ENCODE assay signal across 25 mouse cellular contexts in the genomic region with DNA sequence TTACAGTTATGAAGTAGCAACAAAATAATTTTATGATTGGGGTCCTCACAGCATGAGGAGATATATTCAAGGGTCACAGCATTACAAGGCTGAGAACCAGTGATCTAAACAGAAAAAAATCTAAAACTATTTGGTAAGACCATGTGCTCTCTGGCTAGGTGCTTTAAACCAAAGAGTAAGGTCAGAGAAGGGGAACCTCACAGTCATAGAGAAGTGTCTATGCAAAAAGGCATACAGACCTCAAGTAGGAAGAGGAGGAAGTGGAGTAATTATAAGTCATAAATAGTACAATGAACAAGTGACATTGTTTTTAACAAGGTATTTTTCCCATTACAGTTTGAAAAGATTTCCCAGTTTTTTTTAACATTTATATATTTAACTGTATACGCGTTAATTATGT.
"Had no signal": no experiment of that assay in that cellular context is flagged by ENCODE, and none has a peak within 500 bp of the region (broad histone marks: within the 10 kb centered on the region; RNA-seq: fewer than 3 reads in every experiment).

No protein-coding gene starts in this region.

- H3K9ac ChIP-seq: heart, embryonic 12.5 days; hindbrain, embryonic 13.5 days; hindbrain, embryonic 15.5 days; kidney, embryonic 15.5 days; limb, embryonic 12.5 days; liver, embryonic 13.5 days had no signal

- H3K9me3 ChIP-seq: heart, embryonic 10.5 days; heart, embryonic 12.5 days; hindbrain, embryonic 13.5 days; hindbrain, embryonic 15.5 days; kidney, embryonic 15.5 days; limb, embryonic 10.5 days; limb, embryonic 12.5 days; liver, embryonic 13.5 days had no signal

- H3K27ac ChIP-seq: heart, embryonic 10.5 days; hindbrain, embryonic 13.5 days; hindbrain, embryonic 15.5 days; hindbrain, postnatal 0 days; kidney, embryonic 15.5 days; kidney, postnatal 0 days; left cerebral cortex, adult 2 months; limb, embryonic 10.5 days; limb, embryonic 12.5 days; liver, embryonic 13.5 days had no signal

- H3K27me3 ChIP-seq: heart, embryonic 12.5 days; hindbrain, embryonic 13.5 days; hindbrain, embryonic 15.5 days; kidney, embryonic 15.5 days; limb, embryonic 12.5 days; liver, embryonic 13.5 days had no signal

- DNase-seq: gastrocnemius, postnatal 14 days; gastrocnemius, postnatal 36 days; heart, adult 18-20 months; heart, postnatal 10 days; heart, postnatal 4 days; kidney, adult 11 months; kidney, adult 2 months; kidney, adult 9 months; kidney, postnatal 14 days; kidney, postnatal 36 days; layer of hippocampus, adult 9-11 months; liver; liver, embryonic 13.5 days had no signal

- H3K4me3 ChIP-seq: heart, embryonic 10.5 days; heart, embryonic 12.5 days; hindbrain, embryonic 13.5 days; hindbrain, embryonic 15.5 days; kidney, embryonic 15.5 days; left cerebral cortex, adult 2 months; limb, embryonic 10.5 days; limb, embryonic 12.5 days; liver, embryonic 13.5 days had no signal

- ATAC-seq: hindbrain, postnatal 0 days; intestine, embryonic 16.5 days had no signal

- H3K36me3 ChIP-seq: heart, embryonic 10.5 days; heart, embryonic 12.5 days; hindbrain, embryonic 15.5 days; limb, embryonic 10.5 days; limb, embryonic 12.5 days; liver, embryonic 13.5 days had no signal

- H3K4me1 ChIP-seq: heart, embryonic 10.5 days; heart, embryonic 12.5 days; hindbrain, embryonic 13.5 days; hindbrain, embryonic 15.5 days; kidney, embryonic 15.5 days; limb, embryonic 10.5 days; limb, embryonic 12.5 days; liver, embryonic 13.5 days had no signal

- H3K4me2 ChIP-seq: heart, embryonic 12.5 days; hindbrain, embryonic 13.5 days; hindbrain, embryonic 15.5 days; kidney, embryonic 15.5 days; limb, embryonic 12.5 days; liver, embryonic 11.5 days; liver, embryonic 13.5 days had no signal
